Mouse (Mus musculus): ENCODE results near the gene Gm30191.
A peak's percentile ranks its signal among the peaks of the same experiment; 100 is the strongest.
"Not testable (repeated sequence)": the region's sequence is repeated elsewhere in the genome, so short reads cannot be mapped to it uniquely, and the experiment has no call there.

Gene Gm30191

DNA sequence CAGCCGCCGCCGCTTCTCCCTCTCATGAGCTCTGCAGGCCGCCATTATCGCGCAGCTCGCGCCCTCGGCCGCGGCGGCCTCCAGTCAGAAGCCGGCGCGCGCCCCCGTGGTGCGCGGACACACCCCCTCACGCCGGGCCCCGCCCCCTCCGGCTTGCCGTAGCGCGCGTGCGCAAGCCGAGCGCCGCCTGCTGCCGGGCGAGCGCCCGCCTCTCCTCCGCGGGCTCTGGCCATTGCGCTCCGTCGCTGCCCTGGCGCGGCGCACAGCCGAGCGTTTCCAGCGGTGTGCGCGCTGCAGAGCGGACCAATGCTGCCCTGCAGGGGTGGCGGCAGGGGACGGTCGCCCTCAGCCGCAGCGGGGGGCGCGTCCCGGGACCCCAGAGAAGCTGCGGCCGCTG is 40.4 kb downstream of the Gm30191 start:
- DNase-seq (ENCODE audit: low read depth, low spot score): peak; percentile 93

DNA sequence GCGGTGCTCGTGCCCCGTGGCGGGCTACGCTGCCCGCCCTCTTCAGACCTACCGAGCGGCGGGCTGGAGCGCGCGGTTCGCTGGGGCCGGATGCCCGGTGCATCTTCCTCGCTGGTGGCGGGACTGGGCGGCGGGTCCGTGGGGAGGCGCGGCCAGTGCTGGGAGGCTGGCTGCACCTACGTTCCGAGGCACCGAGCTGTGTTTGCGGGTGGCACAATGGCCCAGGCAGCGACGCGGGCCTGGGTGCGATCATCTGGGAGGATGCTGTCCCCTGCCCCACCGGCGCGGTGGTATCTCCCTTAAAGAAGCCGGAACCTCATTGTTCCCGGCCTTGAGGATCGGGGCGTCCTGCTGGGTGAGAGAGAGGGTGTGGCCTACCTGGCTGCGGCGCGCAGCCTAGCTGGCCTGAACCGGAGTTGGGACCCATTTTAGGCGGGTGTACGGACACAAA is 40.9 kb downstream of the Gm30191 start, which contains the start of gene Pdik1l:
Gene Pdik1l, minus strand, starts transcription at position 321 of the 451 bp plus-strand sequence.
- peak; percentile 86 for DNase-seq (ENCODE audit: low read depth, low spot score)

DNA sequence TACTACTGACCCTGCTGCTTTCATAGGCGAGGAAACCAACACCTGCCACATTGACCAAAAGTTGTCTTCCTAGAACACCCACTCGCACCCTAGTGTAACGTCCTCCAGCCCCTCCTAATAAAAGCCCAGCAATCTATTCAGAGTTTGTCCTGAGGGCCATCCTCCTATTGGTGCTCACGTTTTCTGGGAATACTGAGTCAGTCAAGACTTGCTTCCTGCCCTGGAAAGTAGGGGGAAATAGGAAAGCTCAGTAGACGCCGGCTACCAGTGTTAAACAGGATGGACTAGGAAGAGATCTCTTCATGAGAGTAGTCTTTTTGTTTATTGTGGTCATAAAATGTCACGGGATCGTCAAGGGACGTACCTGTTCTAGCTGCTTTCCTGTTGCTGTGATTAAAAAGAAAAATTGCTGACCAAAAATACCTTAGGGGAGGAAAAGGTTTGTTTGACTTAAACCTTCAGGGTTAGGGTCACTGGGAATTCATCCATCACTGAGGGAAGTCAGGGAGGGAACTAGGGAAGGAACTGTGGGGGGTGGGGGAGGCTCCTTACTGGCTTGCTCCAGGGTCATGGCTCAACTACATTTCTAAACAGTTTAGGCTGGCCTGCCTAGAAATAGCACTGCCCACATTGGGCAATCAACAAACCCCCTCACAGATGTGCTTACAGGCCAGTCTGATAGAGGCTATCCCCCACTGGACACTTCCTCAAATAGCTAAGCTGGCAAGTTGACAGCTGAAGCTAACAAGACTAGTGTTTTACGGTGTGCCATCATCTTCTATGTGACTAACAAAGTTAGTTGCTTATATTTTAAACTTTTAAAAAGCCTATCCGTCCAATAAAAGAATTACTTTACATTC is 41.9 kb downstream of the Gm30191 start:
- DNase-seq (ENCODE audit: low read depth, low spot score): no peak

DNA sequence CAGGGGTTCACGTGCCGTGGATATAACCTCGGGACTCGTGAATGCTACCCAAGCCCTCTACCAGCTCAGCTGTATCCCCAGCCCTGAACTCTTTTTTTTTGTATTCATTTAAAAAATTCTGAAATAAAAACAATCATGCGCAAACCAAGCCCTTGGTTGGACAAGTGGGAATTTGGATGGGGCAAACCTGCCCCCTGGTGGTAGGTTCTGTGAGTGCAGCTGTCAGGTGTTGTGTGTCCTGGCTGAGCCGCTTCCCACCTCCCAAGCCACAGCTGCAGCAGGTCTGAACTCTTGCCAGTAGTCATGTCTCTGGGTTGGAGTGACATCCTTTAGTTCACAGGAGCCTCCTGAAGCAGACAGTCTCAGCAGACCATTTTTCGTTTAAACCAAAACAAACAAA is 45.3 kb downstream of the Gm30191 start:
- DNase-seq (ENCODE audit: low read depth, low spot score): peak; percentile 85

DNA sequence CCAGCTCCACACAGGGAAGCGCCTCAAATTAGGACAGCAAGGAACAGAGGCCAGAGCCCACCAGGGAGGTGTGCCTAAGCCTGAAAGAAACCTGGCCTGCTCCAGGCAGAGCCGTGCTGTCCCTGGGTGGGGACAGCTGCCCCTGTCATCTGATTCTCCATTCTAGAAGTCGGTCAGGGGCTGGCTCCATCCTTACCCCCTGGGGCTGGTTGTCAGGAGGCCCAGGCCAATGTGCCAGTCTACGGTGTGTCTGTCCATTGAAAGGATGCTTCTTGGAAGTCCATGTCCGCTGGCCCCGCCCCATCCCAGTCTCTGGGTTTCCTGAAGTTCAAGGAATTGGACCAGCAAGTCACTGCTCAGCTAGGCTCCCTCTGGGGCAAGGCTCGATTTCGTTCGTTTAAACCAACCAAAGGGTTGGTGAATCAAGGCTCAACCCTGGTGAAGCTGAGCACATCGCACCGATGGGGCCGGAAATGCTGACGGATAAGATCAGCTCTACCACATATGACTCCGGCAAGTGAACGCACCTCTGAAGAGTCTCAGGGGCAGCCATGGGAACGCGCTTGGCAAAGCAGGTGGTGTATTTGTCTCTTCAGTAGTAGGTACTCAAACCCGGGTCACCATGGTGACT is 46.4 kb downstream of the Gm30191 start:
- DNase-seq (ENCODE audit: low read depth, low spot score): no peak

DNA sequence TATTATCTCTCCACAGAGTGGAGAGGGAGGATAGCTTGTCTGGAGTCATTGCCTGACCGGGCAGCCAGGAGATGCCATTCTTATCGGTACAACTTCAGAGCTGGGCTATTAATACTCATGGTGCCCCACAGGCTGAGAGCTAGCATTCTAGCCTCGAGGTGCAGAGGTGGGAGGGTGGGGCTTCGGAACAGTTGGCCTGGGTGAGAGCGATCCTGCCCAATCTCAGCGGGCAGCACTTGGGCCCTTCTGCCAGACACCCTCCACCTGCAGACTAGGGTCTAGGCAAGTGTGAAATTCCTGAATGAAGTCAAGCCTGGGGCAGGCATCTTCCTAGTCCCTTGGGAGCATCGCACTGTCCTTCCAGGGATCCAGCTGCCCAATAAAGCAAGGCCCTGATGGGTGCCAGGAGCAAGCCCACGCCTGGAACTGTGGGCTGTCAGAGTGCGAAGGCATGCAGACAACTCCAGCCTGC is 47.0 kb downstream of the Gm30191 start:
- no peak for DNase-seq (ENCODE audit: low read depth, low spot score)

DNA sequence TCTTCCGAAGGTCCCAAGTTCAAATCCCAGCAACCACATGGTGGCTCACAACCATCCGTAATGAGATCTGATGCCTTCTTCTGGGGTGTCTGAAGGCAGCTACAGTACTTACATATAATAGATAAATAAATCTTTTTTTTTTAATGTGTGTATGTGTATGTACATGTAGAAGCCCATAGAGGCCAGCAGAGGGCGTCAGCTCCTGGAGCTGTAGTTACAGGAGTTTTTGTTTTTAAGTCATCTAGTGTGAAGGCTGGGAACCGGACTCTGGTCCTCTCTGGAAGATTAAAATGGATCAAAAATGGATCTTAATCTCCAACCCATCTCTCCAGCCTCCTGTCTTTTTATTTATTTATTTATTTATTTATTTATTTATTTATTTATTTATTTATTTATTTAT is 49.4 kb downstream of the Gm30191 start:
- not testable (repeated sequence) for DNase-seq (ENCODE audit: low read depth, low spot score)

DNA sequence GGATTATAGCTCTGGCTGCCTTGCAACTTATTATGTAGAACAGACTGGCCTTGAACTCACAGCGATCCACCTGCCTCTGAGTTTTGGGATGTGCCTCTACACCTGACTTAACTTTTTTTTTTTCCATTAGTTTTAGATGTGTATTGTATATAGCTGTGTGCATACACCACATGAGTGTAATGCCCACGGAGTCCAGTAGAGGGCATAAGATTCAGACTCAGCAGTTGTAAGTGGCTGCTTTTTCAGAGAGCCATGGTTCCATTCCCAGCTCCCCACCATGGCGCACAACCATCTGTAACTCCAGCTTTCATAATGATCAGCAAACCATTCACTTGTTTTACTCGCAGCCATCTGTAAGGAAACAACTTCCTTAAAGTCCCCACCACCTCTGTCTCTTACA is 49.8 kb downstream of the Gm30191 start:
- no peak for DNase-seq (ENCODE audit: low read depth, low spot score)

DNA sequence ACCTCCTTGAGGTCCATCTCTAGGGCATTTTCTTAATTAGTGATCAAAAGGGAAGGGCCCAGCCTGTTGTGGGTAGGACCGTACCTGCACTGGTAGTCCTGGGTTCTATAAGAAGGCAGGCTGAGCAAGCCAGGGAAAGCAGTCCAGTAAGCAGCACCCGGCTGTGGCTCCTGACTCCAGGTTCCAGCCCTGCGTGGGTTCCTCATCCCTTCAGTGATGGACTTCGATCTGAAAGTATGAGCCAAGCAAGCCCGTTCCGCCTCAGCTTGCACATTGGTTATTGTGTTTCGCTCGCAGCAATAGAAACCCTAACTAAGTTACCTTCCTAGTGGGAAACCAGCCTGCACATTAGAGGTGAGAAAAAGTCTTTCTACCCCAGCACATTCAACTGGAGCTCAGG is 50.6 kb downstream of the Gm30191 start:
- no peak for DNase-seq (ENCODE audit: low read depth, low spot score)

DNA sequence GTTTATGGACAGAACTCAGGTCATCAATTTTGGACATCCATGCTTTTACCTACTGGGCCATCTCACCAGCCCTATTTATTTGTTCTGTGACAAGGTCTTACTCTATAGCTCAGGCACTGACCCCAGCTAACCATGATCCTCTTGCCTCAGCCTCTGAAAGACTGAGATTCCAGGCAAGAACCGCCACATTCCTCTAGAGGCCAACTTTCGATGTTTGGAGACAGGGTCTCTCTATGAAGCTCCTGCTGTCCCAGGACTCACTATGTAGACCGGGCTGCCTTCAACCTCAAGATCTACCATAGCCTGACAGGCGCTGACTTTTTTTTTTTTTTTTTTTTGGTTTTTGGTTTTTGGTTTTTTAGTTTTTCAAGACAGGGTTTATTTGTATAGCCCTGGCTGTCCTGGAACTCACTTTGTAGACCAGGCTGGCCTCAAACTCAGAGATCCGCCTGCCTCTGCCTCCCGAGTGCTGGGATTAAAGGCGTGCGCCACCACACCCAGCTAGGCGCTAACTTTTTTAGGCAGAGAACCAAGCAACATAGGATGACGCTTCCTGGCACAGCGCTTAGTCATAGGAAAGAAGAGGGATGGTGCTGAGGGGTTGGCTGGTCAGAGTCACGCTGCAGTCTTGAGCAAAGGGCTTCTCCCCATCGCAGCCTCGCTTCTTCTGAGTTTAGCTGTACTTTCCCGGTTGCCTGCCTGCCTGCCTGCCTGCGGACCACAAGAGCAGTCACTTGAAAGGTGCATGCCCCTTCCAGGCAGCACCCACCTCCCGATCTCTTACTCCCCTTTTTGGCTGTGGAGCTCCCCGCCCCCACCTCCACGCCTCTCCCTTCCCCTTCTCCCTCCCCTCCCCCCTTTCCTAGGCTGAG is 52.1 kb downstream of the Gm30191 start:
- no peak for DNase-seq (ENCODE audit: low read depth, low spot score)

DNA sequence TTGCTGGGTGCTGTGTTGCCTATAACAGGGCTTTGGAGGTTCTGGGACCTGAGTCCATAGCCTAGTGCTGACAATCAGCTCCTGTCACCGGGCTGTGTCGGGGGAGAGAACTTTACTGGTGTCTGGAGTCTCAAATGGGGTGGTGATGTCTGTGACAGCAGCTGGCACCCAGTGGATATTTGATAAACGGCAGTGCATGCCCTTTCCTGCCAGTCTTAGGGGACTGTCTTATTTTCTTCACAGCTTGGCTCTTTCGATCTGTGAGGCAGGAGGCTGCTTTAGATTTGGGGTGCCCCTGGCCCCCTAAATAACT is 52.7 kb downstream of the Gm30191 start:
- DNase-seq (ENCODE audit: low read depth, low spot score): no peak
